Mouse (Mus musculus) E14TG2a.4 (cell line): ENCODE data around the gene Etl4.

Experiments
- CTCF ChIP-seq: conservative IDR thresholded peaks from 2 replicates; pipeline ENCODE4 v1.5.1; 2014; ENCODE audit warnings: low read length
- NANOG ChIP-seq: IDR thresholded peaks from 2 replicates; pipeline ENCODE4 v1.6.1; 2014; ENCODE audit warnings: borderline replicate concordance, low read length, mixed read lengths
- POU5F1 ChIP-seq: IDR thresholded peaks from 2 replicates; pipeline ENCODE4 v1.6.1; 2014; ENCODE audit warnings: low read length, borderline replicate concordance

DNA sequence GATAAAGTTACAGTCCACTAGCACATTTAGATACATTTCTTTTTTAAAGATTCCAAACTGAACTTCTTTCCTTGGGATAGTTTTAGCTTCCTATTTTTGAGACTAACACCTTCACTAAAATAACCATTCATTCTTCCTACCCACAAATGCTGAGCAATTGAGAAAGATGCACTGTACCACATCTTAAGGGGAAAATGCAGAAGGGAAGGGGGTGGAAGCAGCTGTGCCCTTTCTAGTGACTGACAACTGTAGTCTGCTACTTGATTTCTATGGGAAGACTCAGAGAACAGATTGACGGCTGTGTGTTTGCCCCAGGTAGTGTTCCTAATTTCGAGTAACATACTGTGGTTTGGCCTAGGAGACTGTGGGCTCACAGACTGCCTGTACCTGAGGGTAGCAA is 372.3 kb downstream of the Etl4 start:
- TF ChIP-seq CTCF (no peak), NANOG (no peak), POU5F1 (no peak)
